Mouse (Mus musculus) MEL (cell line): Measurements from ENCODE around the gene Mrgprg. TPM values are rescaled to one million over a fixed set of nuclear protein-coding genes. Genes with fewer than 3 reads are reported as not detected.

ENCODE experiments used
- DNase-seq: peaks from one replicate; pipeline ENCODE4 v3.0.0; 2011; ENCODE audit warnings: low read depth, low spot score
- H3K27ac ChIP-seq: 2 replicates; pipeline ENCODE4 v1.5.1; 2012; ENCODE audit warnings: low read depth, mild to moderate bottlenecking, control low read depth, low read length, moderate library complexity; ENCODE audit not compliant: control insufficient read depth
- H3K27me3 ChIP-seq, 2 experiments: fragments of 150-350 bp in 1 of 2; sonication (generic) in 1 of 2; 2 replicates each; pipeline ENCODE4 v1.6.1; 2012; ENCODE audit warnings: low read length in 2 of 2, mild to moderate bottlenecking in 2 of 2, improper control_type of control experiment in 1 of 2, moderate library complexity in 1 of 2; ENCODE audit not compliant: insufficient read depth in 2 of 2, control insufficient read depth in 1 of 2
- H3K36me3 ChIP-seq, 2 experiments: 2 replicates each; pipeline ENCODE4 v1.6.1; 2012 to 2014; ENCODE audit warnings: low read length in 2 of 2, improper control_type of control experiment in 1 of 2, inconsistent platforms in 1 of 2, mild to moderate bottlenecking in 1 of 2; ENCODE audit not compliant: insufficient read depth in 2 of 2, control insufficient read depth in 1 of 2
- H3K4me1 ChIP-seq, 2 experiments: fragments of 150-350 bp in 1 of 2; sonication (generic) in 1 of 2; 2 replicates each; pipeline ENCODE4 v1.6.1; 2012; ENCODE audit warnings: low read length in 2 of 2, improper control_type of control experiment in 1 of 2, mild to moderate bottlenecking in 1 of 2; ENCODE audit not compliant: insufficient read depth in 2 of 2, control insufficient read depth in 1 of 2
- H3K4me3 ChIP-seq, 2 experiments: fragments of 150-350 bp in 1 of 2; sonication (generic) in 1 of 2; 2 replicates each; pipeline ENCODE4 v1.5.1; 2012; ENCODE audit warnings: low read depth in 2 of 2, low read length in 2 of 2, mild to moderate bottlenecking in 2 of 2, moderate library complexity in 2 of 2, control low read depth in 1 of 2, improper control_type of control experiment in 1 of 2; ENCODE audit not compliant: control insufficient read depth in 1 of 2, insufficient read depth in 1 of 2
- H3K79me2 ChIP-seq: 2 replicates; pipeline ENCODE4 v1.6.1; 2012; ENCODE audit warnings: mild to moderate bottlenecking, low read length, moderate library complexity; ENCODE audit not compliant: control insufficient read depth, poor library complexity, insufficient read depth
- H3K9ac ChIP-seq: 2 replicates; pipeline ENCODE4 v1.6.1; 2012; ENCODE audit warnings: low read depth, mild to moderate bottlenecking, control low read depth, low read length, moderate library complexity; ENCODE audit not compliant: control insufficient read depth, poor library complexity, severe bottlenecking
- H3K9me3 ChIP-seq: fragments of 150-350 bp; sonication (generic); replicated peaks from 2 replicates; pipeline ENCODE4 v1.6.1; 2012; ENCODE audit warnings: mild to moderate bottlenecking, low read length, improper control_type of control experiment, moderate library complexity; ENCODE audit not compliant: insufficient read depth
- CHD2 ChIP-seq: IDR thresholded peaks from 2 replicates; pipeline ENCODE4 v1.6.1; 2011; ENCODE audit warnings: low read length, improper control_type of control experiment
- EP300 ChIP-seq, 2 experiments: IDR thresholded peaks; 2 replicates each; pipeline ENCODE4 v1.6.1; 2011; ENCODE audit warnings: improper control_type of control experiment in 2 of 2, low read length in 2 of 2, low read depth in 1 of 2, mild to moderate bottlenecking in 1 of 2
- ETS1 ChIP-seq: IDR thresholded peaks from 2 replicates; pipeline ENCODE4 v1.6.1; 2012; ENCODE audit warnings: low read depth, mild to moderate bottlenecking, inconsistent platforms, low read length, improper control_type of control experiment, moderate library complexity
- GABPA ChIP-seq: IDR thresholded peaks from 2 replicates; pipeline ENCODE4 v1.6.1; 2012; ENCODE audit warnings: low read depth, mild to moderate bottlenecking, inconsistent platforms, low read length, improper control_type of control experiment, moderate library complexity
- GATA1 ChIP-seq: IDR thresholded peaks from 2 replicates; pipeline ENCODE4 v1.6.1; 2011; ENCODE audit warnings: low read depth, low read length, improper control_type of control experiment
- MAFK ChIP-seq: IDR thresholded peaks from 2 replicates; pipeline ENCODE4 v1.6.1; 2011; ENCODE audit warnings: low read depth, mild to moderate bottlenecking, low read length, improper control_type of control experiment, borderline replicate concordance
- MEF2A ChIP-seq: IDR thresholded peaks from 2 replicates; pipeline ENCODE4 v1.6.1; 2014; ENCODE audit warnings: low read depth, mild to moderate bottlenecking, inconsistent platforms, low read length, improper control_type of control experiment; ENCODE audit not compliant: poor library complexity, insufficient replicate concordance, severe bottlenecking; ENCODE audit errors: extremely low read depth
- MYB ChIP-seq: IDR thresholded peaks from 2 replicates; pipeline ENCODE4 v1.6.1; 2011; ENCODE audit warnings: mild to moderate bottlenecking, low read depth, low read length, improper control_type of control experiment
- NRF1 ChIP-seq: IDR thresholded peaks from 2 replicates; pipeline ENCODE4 v1.6.1; 2014; ENCODE audit warnings: low read depth, mild to moderate bottlenecking, inconsistent platforms, low read length, improper control_type of control experiment, moderate library complexity; ENCODE audit not compliant: poor library complexity, insufficient read depth, severe bottlenecking
- POLR2AphosphoS5 ChIP-seq: IDR thresholded peaks from 2 replicates; pipeline ENCODE4 v1.6.1; 2012; ENCODE audit warnings: low read depth, borderline replicate concordance, mild to moderate bottlenecking, inconsistent platforms, low read length, moderate library complexity, mixed read lengths
- RAD21 ChIP-seq: IDR thresholded peaks from 2 replicates; pipeline ENCODE4 v1.6.1; 2011; ENCODE audit warnings: mild to moderate bottlenecking, low read depth, low read length, improper control_type of control experiment
- RCOR1 ChIP-seq: IDR thresholded peaks from 2 replicates; pipeline ENCODE4 v1.6.1; 2012; ENCODE audit warnings: low read depth, mild to moderate bottlenecking, inconsistent platforms, low read length, improper control_type of control experiment
- SIN3A ChIP-seq: IDR thresholded peaks from 2 replicates; pipeline ENCODE4 v1.6.1; 2012; ENCODE audit warnings: low read length, improper control_type of control experiment, inconsistent platforms
- TAL1 ChIP-seq: IDR thresholded peaks from 2 replicates; pipeline ENCODE4 v1.6.1; 2012; ENCODE audit warnings: mild to moderate bottlenecking, inconsistent platforms, low read length, moderate library complexity, mixed read lengths
- TCF12 ChIP-seq: IDR thresholded peaks from 2 replicates; pipeline ENCODE4 v1.6.1; 2014; ENCODE audit warnings: low read depth, mild to moderate bottlenecking, inconsistent platforms, low read length, improper control_type of control experiment, moderate library complexity
- ZC3H11A ChIP-seq: IDR thresholded peaks from 2 replicates; pipeline ENCODE4 v1.6.1; 2012; ENCODE audit warnings: low read depth, mild to moderate bottlenecking, inconsistent platforms, low read length, improper control_type of control experiment
- ZMIZ1 ChIP-seq: IDR thresholded peaks from 2 replicates; pipeline ENCODE4 v1.6.1; 2012; ENCODE audit warnings: low read depth, mild to moderate bottlenecking, inconsistent platforms, low read length, improper control_type of control experiment, moderate library complexity
- polyA plus RNA-seq, 2 experiments: library from polyadenylated mRNA; stranded (reverse) in 1 of 2; unstranded in 1 of 2; fragments of >175 nt in 1 of 2; fragments of >200 nt in 1 of 2; gene quantifications; 2 replicates each; pipeline versions ENCODE4 v1.2.1 to v1.2.4; 2012; ENCODE audit warnings: low replicate concordance in 2 of 2, low read depth in 1 of 2; ENCODE audit not compliant: insufficient read length in 2 of 2, insufficient read depth in 1 of 2, missing spikeins in 1 of 2
- total RNA-seq: library from RNA; depleted of rRNA; stranded (reverse); fragments of 300-350 nt; gene quantifications from 2 replicates; pipeline ENCODE4 v1.2.3, GENCODE M21; 2012

Mrgprg gene
- total and polyA plus RNA-seq, 3 experiments = not detected

GRCm38 (mm10) chr7:143748041-143748868 lies 18.5 kb downstream of the Mrgprg start (continued):
- TF ChIP-seq NRF1 (no peak), RAD21 (peak; percentile 83), EP300 (IDR thresholded peaks at IDR 0.05; ENCODE audit: low read depth in 1 of 2, low read length in 2 of 2) (no peak), ETS1 (no peak), POLR2AphosphoS5 (no peak), MEF2A (no peak), GABPA (no peak)

GRCm38 (mm10) chr7:143740653-143741052 lies 26.1 kb downstream of the Mrgprg start:
- TF ChIP-seq TAL1 (no peak), ZC3H11A (no peak), ZMIZ1 (no peak), MYB (no peak)
- TF ChIP-seq, all 39 proteins: peak for 0
- Histone ChIP-seq H3K9ac (no peak overlapping the region), H3K27ac (no peak overlapping the region), H3K36me3 (no peaks in the 10 kb centered on the region), H3K4me1 (no peaks in the 10 kb centered on the region), H3K4me3 (no peak overlapping the region), H3K9me3 (no peaks in the 10 kb centered on the region), H3K27me3 (no peaks in the 10 kb centered on the region), H3K79me2 (no peaks in the 10 kb centered on the region)
- DNase-seq = no peak

- Histone ChIP-seq H3K9me3 (no peaks in the 10 kb centered on the region), H3K9ac (no peak overlapping the region), H3K36me3 (no peaks in the 10 kb centered on the region), H3K4me3 (no peak overlapping the region), H3K4me1 (no peaks in the 10 kb centered on the region), H3K27ac (no peak overlapping the region), H3K27me3 (no peaks in the 10 kb centered on the region), H3K79me2 (no peaks in the 10 kb centered on the region)
- no peak for DNase-seq
- TF ChIP-seq EP300 (IDR thresholded peaks at IDR 0.05; ENCODE audit: low read depth in 1 of 2, low read length in 2 of 2) (no peak), GATA1 (no peak), MYB (no peak), SIN3A (no peak), CHD2 (no peak), GABPA (no peak), TCF12 (no peak), MAFK (no peak), RCOR1 (no peak)
Observed at GRCm38 (mm10) chr7:143739511-143740461, 27.0 kb downstream of the Mrgprg start.
